Mouse (Mus musculus): ENCODE data around the gene Neurod1. TPM values are rescaled to one million over a fixed set of nuclear protein-coding genes. Genes with fewer than 3 reads are reported as not detected.

The Neurod1 gene
- total RNA-seq (2021) = not detected
- long read RNA-seq, experiment 1 = 0 reads
- long read RNA-seq, experiment 2 = 0 reads

DNA sequence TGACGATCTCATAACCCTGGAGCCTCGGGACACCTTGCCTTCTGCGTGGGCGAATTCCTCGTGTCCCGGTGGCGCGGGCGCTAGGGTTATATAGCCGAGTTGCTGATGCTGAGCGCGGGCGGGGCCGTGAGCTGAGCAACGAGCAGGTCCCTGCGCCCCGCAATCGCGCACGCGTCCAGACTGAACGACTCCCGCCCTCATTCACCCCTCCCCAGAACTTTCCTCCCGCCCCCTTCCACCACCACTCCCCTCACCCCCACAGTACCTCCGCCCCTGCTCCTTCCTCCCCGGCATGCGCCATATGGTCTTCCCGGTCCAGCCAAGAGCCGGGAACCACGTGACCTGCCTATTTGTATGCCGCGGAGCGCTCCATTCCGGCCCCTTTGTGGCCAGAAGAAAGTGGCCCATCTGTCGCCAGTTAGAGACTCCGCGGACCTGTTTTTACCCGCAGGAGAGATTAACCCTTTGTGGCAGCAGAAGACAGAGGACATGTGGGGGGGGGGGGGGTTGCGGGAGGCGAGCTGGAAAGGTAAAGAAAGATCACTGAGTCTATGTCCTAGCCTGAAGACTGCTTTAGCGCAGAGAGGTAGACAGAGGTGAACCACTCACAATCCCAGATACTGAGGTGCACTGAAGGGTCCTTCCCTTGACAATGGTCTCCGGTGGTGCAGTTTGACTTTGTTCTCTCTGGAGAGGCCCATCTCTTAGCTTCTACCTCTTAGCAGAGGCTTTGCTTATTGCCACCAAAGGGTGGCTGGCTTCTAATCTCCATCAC, at the start of gene Neurod1, which contains the start of gene Cerkl:
Gene Neurod1, minus strand, starts transcription at position 177 of the 775 bp plus-strand sequence.
Gene Cerkl, minus strand, starts transcription at position 211 of the 775 bp plus-strand sequence.
- intact Hi-C loops (cut with DNase I) = no loop called here
- DNase-seq = no peak

DNA sequence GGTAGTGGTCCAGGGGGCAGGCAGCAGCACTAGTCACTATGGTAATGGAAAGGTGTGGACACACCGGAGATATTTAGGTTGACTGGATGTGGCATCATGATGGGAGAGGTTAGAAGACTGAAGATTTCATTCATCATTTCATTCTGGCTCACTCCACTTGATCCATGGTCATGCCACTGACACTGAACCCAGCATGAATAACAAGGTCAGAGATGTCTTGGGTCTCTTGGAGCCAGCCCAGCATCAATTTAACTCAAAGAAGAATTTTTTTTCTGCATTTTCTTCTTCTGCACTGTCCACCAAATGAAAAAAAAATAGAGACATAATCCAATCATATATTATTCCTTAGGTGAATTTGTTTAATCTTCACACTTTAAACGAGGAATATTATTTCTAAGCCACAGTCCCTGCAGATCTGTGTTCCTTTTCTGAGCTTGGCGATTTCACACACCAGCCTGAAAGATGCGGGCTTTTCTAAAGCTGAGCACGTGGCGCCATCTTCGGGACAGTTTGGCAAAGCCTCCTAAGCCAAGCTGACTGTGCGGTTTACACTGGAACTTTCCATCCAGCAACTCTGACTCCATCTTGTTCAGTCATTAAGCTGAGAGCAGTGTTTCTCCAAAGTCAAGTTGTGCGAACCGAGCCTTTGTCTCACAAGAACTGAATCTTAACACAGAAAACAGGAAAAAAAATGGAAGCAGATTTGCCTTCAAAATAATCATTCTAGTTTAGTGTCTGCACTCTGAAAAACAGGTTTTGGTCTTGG, 42.6 kb upstream of the Neurod1 start:
- intact Hi-C loops (cut with DNase I) = loop anchor here (2.0 kb wide), 3 partner anchors 126 to 1450 kb away; no protein-coding TSS in a partner anchor
- peak; percentile 63 to 78 for DNase-seq

DNA sequence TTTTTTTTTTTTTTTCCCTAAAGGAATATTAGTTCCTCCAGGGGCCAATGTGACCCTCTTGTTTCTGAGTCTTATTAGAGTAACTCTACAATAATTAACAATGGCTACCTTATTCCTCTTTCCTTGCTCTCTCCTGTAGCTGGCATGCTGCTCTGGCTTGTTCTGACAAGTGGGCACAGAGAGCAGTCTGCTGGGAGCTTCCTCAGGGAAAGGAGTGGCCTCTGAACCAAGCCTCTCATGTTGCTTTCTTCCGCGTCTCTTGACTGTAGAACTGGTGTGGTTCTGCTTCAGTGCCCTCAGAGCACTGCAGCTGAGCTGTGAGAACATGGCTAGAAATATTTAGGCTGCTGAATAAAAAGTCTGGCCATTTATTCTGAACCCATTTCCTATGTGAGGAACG, 28.6 kb upstream of the Neurod1 start:
- intact Hi-C loops (cut with DNase I) = no loop called here
- no peak for DNase-seq

DNA sequence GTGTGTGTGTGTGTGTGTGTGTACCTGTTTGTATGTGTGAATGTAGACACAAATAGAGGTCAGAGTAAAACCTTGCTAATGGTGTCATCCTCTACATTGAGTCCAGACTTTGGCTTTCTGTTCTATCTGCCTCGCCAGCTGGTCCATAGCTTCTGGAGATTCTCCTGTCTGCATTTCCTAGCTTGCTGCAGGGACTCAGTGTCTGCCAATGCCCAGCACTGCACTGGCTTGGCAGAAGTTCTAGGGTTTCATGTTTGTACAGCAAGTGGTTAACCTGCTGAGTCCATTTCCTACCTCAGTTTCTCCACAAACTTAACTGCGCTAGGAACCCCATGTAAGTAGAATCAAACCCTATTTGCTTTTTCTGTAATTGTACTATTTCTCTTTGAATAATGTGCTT, 26.0 kb upstream of the Neurod1 start:
- intact Hi-C loops (cut with DNase I) = no loop called here
- DNase-seq = no peak

- no peak for DNase-seq
- intact Hi-C loops (cut with DNase I) = no loop called here
Observed at GRCm38 (mm10) chr2:79462411-79462810, 5.9 kb upstream of the Neurod1 start.

DNA sequence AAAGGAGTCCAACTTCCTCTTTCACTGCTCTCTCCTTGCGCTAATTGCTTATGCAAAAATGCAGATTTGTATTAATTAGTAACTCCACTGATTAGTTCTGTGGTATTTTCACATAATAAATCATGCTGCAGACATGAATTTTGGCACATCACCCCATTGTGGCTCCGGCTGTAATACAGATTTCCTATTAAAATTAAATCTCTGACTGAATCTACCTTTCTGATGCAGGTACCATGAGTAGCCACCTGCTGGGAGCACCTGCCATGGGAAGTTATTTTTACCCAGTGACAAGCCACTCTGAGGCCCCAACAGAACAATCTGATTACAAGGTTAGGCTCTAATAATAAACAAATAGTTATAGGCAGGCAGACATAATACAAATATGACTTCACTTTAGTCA, 5.3 kb upstream of the Neurod1 start:
- intact Hi-C loops (cut with DNase I) = no loop called here
- no peak for DNase-seq

DNA sequence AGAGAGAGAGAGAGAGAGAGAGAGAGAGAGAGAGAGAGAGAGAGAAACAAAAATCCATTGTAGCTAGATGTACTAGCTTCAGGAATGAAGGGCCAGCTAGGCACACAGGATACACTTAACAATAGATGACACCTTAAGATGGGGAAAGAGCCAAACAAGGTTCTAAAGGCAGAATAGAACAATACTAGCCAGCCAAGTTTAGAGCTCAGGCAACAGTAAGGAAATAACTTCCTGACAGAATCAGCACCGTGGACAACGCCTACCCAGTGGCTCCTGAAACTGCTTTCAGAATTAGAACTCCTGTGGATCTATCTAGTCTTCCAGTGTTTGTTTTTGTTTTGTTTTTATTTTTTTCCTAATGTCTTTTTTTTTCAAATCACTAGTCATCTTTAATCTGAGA, 4.0 kb upstream of the Neurod1 start:
- DNase-seq = peak in 1 of 2 experiments; percentile 30
- intact Hi-C loops (cut with DNase I) = no loop called here

DNA sequence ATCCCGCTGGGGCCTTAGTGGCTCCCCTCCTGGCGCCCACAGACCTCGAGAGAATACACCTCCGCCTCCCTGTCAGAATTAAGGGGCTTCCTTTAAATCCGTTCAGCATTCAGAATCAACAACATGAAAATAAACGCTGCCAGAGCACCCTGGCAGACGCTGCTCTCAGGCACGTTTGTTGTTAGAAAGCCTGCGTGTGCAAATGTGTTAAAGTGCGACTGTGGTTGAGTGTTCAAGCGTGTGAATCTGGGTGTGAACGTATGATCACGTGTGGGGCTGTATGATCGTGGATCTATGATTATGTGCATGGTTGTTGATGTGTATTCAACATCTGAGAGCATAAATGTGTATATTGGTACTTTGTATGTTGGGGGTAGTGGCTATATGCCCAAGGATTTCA, 3.6 kb upstream of the Neurod1 start:
- intact Hi-C loops (cut with DNase I) = no loop called here
- no peak for DNase-seq

DNA sequence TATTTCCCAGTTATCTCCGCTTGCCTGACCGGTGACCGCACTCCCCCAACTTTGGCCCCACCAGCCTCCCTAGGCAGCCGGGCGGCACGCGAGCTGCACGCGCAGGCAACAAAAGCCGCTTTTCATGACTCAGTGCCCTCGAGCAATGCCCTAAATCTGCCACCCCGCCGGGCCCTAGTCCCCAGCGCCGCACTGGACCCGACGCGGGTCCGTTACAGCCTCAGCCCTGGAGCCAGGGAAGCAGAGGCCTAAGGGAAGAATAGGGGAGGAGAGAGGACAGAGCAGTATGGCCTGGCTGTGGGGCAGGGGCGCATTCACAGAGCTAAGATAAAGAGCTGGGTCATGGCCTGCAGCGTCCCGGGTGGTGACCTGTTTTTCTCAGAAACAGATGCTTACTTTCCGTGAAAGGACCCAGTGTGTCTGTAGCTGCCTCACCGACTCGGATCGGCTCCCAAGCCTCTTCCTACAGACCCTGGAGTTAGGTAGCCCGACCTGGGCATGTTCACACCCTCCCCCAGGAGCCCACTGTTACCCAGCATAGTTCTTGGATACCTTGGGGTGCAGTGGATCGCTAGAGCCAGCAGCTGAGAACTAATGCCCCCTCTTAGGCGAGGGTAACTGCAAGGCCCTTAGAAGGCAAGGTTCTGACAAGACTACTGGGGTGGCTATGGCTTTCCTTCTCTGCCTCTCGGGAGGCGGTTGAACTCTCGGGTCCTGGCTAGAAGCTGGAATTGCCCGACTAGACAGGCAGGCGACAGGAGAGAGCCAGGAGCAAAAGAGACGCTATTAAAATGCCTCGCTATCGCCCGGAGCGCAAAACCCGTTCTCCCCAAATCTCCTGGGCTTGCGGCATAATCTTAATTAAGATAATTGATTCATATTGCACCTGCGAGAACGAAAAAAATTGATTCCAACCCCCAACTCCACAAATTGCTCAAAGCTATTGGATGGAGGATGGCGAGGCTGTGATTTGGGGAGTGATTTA, 2.8 kb upstream of the Neurod1 start:
- no peak for DNase-seq
- intact Hi-C loops (cut with DNase I) = no loop called here

GRCm38 (mm10) chr2:79457932-79458331, 1.4 kb upstream of the Neurod1 start:
- intact Hi-C loops (cut with DNase I) = no loop called here
- no peak for DNase-seq

GRCm38 (mm10) chr2:79457434-79457833, 883 bp upstream of the Neurod1 start:
- DNase-seq = no peak
- intact Hi-C loops (cut with DNase I) = no loop called here

GRCm38 (mm10) chr2:79455646-79456045, 905 bp downstream of the Neurod1 start:
- DNase-seq = no peak
- intact Hi-C loops (cut with DNase I) = no loop called here

GRCm38 (mm10) chr2:79454786-79455446, 1.6 kb downstream of the Neurod1 start:
- DNase-seq = no peak
- intact Hi-C loops (cut with DNase I) = no loop called here

DNA sequence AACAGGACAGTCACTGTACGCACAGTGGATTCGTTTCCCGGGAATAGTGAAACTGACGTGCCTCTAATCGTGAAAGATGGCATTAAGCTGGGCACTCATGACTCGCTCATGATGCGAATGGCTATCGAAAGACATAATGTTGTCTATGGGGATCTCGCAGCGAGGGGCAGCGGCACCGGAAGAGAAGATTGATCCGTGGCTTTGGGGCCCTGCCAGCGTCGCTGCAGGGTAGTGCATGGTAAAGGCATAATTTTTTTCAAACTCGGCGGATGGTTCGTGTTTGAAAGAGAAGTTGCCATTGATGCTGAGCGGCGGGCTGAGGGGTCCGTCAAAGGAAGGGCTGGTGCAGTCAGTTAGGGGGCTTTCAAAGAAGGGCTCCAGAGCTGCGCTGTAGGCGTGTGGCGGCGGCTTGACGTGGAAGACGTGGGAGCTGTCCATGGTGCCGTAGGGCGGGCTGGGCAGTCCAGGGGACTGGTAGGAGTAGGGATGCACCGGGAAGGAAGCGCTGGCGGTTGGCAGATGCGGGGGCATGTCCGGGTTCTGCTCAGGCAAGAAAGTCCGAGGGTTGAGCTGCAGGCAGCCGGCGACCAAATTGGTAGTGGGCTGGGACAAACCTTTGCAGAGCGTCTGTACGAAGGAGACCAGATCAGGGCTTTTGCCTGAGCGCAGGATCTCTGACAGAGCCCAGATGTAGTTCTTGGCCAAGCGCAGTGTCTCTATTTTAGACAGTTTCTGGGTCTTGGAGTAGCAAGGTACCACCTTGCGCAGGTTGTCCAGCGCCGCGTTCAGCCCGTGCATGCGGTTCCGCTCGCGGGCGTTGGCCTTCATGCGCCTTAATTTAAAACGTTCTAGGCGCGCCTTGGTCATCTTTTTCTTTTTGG, 2.4 kb downstream of the Neurod1 start:
- peak; percentile 79 to 86 for DNase-seq
- intact Hi-C loops (cut with DNase I) = no loop called here

DNA sequence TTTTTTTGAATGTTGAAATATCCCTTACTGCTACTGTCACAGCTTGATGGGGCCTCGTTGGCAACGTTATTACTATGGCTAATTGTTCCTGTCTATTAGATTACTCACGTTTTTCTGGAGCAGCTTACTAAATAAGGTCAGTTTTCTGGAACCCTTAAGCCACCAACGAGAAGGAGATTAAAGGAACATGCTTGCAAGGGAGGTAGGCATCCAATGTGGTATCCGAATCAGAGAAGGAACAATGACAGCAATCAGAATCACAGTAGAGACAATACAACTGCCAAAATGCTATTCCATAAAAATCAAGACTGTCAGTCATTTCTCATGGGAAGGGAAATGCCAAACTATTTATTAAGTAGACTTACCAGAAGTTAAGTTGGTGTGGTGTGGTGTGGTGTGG, 5.1 kb downstream of the Neurod1 start:
- DNase-seq = no peak
- intact Hi-C loops (cut with DNase I) = no loop called here

DNA sequence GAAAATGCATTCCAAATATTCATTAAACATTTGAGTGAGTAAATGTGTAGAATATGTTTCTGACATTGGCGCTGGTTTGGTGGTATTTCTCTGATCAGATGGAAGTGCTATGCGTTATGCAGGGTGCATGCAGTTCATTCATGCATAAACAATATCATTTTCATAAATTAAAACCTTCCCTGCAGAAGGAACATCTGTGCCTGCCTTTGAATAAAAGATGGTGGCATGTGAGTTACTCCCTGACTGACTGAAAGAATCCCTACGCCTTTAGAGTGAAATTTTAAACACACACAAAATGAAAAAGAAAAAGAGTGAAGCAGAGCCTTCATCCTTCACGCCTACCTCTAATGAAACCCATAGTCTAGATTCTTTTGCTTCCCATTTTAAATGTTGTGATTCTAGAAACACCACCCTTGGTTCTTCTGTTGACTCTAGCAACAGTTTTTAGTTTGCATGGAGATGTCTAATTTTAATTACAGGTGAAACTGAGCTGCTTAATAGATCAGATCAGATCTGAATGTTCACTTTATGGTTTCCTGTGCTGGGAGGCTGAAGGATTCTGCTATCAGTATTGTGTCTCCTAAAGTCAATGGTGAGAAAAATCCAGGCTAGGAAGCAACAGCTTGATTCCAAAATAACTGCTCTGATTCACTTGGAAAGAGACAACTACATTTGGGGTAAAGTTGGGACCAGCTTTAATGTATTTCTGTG, 5.7 kb downstream of the Neurod1 start:
- DNase-seq = no peak
- intact Hi-C loops (cut with DNase I) = no loop called here

GRCm38 (mm10) chr2:79449371-79449770, 7.2 kb downstream of the Neurod1 start:
- intact Hi-C loops (cut with DNase I) = no loop called here
- DNase-seq = no peak

DNA sequence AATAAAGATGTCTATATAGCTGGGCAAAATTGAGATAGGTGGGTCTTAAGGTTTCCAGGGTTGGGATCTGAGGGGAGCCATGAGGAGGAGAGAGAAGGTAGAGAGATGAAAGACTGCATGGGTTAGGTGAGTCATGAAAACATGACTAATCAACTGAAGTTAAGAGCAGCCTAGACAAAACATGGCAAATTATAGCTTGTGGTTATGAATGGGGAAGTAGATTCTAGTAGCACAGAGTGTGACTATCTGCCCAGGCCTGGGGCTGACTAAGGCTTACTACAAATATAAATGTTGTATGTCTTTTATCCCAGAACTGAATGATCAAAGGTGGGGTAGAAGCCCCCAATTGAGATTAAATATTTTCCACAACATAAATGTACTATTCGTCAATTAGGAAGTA, 9.4 kb downstream of the Neurod1 start:
- intact Hi-C loops (cut with DNase I) = no loop called here

More for the DNA sequence above, 9.4 kb downstream of the Neurod1 start:
- no peak for DNase-seq
